Mouse (Mus musculus) cerebellum, adult 9-11 months (tissue): ENCODE measurements around the gene Cdkl4.
A peak's percentile ranks its signal among the peaks of the same experiment; 100 is the strongest.

Source experiments
- DNase-seq: peaks from one replicate; pipeline ENCODE4 v3.0.0; 2022

Gene Cdkl4

DNA sequence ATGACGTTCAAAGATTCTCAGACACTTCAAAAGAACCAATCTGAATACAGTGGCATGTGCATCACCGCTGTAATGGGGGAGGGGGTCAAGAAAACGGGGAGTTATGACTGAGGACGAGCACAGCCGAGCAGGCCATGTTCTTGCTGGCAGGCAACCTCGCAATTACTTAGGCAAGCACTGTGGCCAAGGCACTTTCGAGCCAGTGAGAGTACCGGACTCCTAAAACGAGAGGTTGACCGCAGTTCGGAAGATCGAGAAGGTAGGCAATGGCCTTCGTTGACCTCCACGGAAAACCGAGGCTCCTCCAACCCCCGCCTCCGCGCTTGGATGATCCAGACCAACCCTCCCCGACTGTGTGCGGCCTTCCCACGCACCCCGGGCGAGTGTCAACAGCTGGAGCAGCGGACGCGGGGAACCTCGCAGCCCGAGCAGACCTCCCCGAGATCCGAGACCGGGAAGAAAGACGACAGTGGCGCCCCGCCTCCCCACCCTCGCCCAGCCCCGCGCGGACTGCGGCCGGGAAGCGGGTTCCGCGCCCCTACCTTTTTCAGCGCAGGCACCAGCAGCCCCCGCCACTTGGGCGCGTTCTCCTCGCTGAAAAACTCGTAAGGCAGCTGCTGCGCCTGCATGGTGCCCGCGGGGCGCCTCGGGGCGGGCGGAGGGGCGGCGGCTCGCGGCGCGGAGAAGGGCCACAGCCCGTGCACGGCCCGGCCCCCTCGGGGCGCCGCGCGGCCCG, 98.2 kb downstream of the Cdkl4 start:
- DNase-seq = peak; percentile 66

DNA sequence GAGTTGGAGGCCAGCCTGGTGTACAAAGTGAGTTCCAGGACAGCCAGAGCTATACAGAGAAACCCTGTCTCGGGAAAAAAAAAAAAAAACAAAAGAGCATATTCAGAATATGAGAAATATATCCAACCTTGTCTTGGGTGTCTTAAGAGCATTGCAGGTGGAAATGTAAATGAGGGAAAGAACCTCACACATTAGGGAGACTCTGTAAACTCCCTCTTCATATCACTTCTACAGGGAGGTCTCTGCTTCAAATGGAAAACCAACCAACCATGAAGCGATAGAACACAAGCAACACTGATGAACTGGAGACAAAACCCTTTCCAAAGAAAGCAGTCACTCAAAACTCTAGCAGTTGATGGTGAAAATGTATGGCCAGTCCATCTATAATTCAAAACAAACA, 99.9 kb downstream of the Cdkl4 start:
- no peak for DNase-seq

DNA sequence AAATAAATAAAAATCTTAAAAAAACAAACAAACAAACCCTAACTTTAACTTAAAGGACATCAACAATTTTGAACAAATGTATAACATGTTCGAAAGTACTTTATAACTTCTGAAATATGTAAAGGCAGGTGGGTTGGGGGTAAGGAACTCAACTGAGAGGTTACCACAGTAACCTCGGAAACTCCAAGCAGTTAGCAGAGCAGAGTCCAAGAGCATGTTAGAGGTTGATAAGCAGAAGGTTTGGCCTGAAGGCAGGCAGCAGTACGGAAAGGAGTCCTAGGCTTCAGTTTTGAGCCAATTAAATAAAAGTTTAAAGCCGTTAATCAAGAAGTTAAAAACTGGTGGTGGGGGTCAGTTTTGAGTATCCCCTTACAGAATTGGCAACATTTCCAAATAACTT, 101.1 kb downstream of the Cdkl4 start:
- no peak for DNase-seq
